Mouse (Mus musculus): ENCODE measurements around the gene Mrps5. TPM values are rescaled to one million over a fixed set of nuclear protein-coding genes. Genes with fewer than 3 reads are reported as not detected.
"Not testable (repeated sequence)": the region's sequence is repeated elsewhere in the genome, so short reads cannot be mapped to it uniquely, and the experiment has no call there.

Mrps5 gene
- polyA plus RNA-seq, 1 experiment from 2014 or later, result 70.1 TPM

DNA sequence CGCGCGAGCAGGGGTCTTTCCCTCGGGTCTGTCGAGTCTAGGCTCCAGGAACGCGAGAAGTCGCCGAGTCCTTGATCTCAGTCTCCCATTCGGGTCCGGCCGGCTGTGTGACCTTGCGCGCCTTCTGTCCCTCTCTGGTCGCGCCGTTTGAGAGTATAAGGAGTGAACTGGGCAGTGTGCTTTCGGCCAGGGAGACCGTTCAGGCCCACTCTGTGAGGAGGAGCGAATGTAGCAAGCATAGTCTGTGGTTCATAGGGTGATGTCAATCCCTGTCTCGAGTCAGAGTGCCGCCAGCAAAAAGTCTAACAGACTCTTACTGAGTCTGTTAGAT lies 457 bp downstream of the Mrps5 start:
- no peaks in the 10 kb centered on the region for H3K27me3 ChIP-seq (replicated peaks; ENCODE audit: insufficient read depth, low read length)
- no peak; the same call in 1 of the 2 replicates for ATAC-seq
- DNase-seq (ENCODE audit: low spot score), result no peak
- WGBS, result under 1% methylated on average over 22 of the region's 22 CpGs
- no peak for TF ChIP-seq EP300 (IDR thresholded peaks at IDR 0.05)
- TF ChIP-seq CTCF (IDR thresholded peaks at IDR 0.05), result no peak
- H3K36me3 ChIP-seq (ENCODE audit: insufficient read depth, low read length), result no peaks in the 10 kb centered on the region
- peak overlapping the region; percentile 67 for H3K4me2 ChIP-seq (replicated peaks; ENCODE audit: low read depth, low read length)
- H3K4me3 ChIP-seq (ENCODE audit: low read depth, low read length), result peak overlapping the region; percentile 94
- peak overlapping the region; percentile 94 for H3K9ac ChIP-seq (replicated peaks; ENCODE audit: low read depth)
- H3K9me3 ChIP-seq (ENCODE audit: low read length), result no peaks in the 10 kb centered on the region
- H3K27ac ChIP-seq (ENCODE audit: low read length), result peak overlapping the region; percentile 91
- peaks cover 10% of the 10 kb centered on the region; the same call in 1 of the 2 replicates for H3K4me1 ChIP-seq (ENCODE audit: insufficient read depth, low read depth, low read length)

DNA sequence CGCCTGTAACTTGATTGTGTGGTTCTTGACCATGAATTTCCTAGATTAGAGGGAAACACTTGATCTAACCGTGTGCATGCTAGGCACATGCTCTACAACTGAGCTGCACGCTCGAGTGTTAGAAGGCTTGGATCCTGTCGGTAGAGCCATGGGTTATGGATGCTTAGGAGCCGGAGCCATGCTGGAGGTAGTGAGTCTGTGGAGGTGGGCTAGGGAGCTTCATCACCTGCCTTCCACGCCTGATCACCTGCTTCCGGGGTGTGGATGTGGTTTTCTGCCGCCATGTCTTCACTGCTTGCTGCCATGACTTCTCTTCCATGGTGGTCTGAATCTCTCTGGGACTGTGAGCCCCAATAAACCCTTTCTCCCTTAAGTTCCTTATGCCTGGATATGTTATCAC lies 1.9 kb downstream of the Mrps5 start:
- 86% methylated on average over 9 of the region's 9 CpGs for WGBS
- H3K27ac ChIP-seq (ENCODE audit: low read length), result no peak overlapping the region
- H3K9me3 ChIP-seq (ENCODE audit: low read length), result no peaks in the 10 kb centered on the region
- H3K9ac ChIP-seq (replicated peaks; ENCODE audit: low read depth), result no peak overlapping the region
- no peaks in the 10 kb centered on the region for H3K36me3 ChIP-seq (ENCODE audit: insufficient read depth, low read length)
- H3K4me1 ChIP-seq (ENCODE audit: insufficient read depth, low read depth, low read length), result peaks cover 10% of the 10 kb centered on the region; the same call in 1 of the 2 replicates
- ATAC-seq (no peak), DNase-seq (ENCODE audit: low spot score) (no peak)
- no peak overlapping the region for H3K4me3 ChIP-seq (ENCODE audit: low read depth, low read length)
- no peaks in the 10 kb centered on the region for H3K27me3 ChIP-seq (replicated peaks; ENCODE audit: insufficient read depth, low read length)
- H3K4me2 ChIP-seq (replicated peaks; ENCODE audit: low read depth, low read length), result no peak overlapping the region
- TF ChIP-seq EP300 (IDR thresholded peaks at IDR 0.05) (no peak), CTCF (IDR thresholded peaks at IDR 0.05) (no peak)

DNA sequence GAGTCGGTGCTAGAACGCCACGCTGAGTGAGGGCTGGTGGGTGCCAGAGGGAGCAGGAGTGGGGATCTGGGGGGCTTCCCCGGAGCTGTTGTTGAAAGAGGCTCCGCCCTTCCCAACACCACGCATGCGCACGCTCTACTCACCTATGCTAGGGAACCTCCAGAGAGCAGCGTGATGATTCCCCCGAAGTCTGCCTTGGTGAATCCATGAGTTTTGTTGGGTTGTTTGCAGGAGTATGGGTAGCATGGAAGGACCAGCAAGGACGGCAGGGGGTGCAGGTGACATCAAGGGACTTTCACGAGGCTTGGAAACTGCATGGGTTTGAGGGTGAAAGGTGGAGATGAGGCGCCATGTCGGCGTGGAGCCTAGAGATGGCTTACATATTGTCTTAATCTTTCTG lies 3.2 kb downstream of the Mrps5 start:
- peaks cover 10% of the 10 kb centered on the region; the same call in 1 of the 2 replicates for H3K4me1 ChIP-seq (ENCODE audit: insufficient read depth, low read depth, low read length)
- H3K9ac ChIP-seq (replicated peaks; ENCODE audit: low read depth), result no peak overlapping the region
- TF ChIP-seq EP300 (IDR thresholded peaks at IDR 0.05), result no peak
- TF ChIP-seq CTCF (IDR thresholded peaks at IDR 0.05), result no peak
- H3K27me3 ChIP-seq (replicated peaks; ENCODE audit: insufficient read depth, low read length), result no peaks in the 10 kb centered on the region
- DNase-seq (ENCODE audit: low spot score) (no peak), ATAC-seq (no peak)
- 66% methylated on average over 15 of the region's 15 CpGs for WGBS
- no peak overlapping the region for H3K4me3 ChIP-seq (ENCODE audit: low read depth, low read length)
- H3K4me2 ChIP-seq (replicated peaks; ENCODE audit: low read depth, low read length), result no peak overlapping the region
- H3K9me3 ChIP-seq (ENCODE audit: low read length), result no peaks in the 10 kb centered on the region
- no peak overlapping the region for H3K27ac ChIP-seq (ENCODE audit: low read length)
- H3K36me3 ChIP-seq (ENCODE audit: insufficient read depth, low read length), result no peaks in the 10 kb centered on the region

DNA sequence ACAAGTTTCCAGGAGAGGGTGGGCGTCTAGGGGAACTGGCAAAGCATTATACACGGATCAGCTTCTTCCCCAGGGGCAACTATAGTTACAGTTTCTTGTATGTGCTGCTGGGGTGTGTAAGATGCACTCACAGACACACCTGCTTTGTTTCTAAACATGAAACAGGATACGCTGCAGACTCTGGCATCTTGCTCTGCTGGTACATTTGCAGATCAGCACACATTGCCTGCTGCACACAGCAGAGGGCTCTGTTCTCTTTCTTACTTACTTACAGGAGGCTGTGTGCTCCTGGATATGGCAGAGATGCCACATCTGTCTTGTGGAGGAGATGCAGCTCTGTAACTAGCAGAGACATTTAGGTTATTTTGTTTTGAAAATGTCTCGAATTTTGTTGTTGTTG lies 3.8 kb downstream of the Mrps5 start:
- H3K27ac ChIP-seq (ENCODE audit: low read length), result no peak overlapping the region
- H3K4me3 ChIP-seq (ENCODE audit: low read depth, low read length), result no peak overlapping the region
- ATAC-seq (no peak), DNase-seq (ENCODE audit: low spot score) (no peak)
- no peaks in the 10 kb centered on the region for H3K9me3 ChIP-seq (ENCODE audit: low read length)
- no peak overlapping the region for H3K9ac ChIP-seq (replicated peaks; ENCODE audit: low read depth)
- H3K4me2 ChIP-seq (replicated peaks; ENCODE audit: low read depth, low read length), result no peak overlapping the region
- no peaks in the 10 kb centered on the region for H3K27me3 ChIP-seq (replicated peaks; ENCODE audit: insufficient read depth, low read length)
- WGBS, result 73% methylated on average over 4 of the region's 4 CpGs
- TF ChIP-seq CTCF (IDR thresholded peaks at IDR 0.05) (peak; percentile 7; the same call in 1 of the 2 replicates), EP300 (IDR thresholded peaks at IDR 0.05) (no peak)
- H3K4me1 ChIP-seq (ENCODE audit: insufficient read depth, low read depth, low read length), result peaks cover 10% of the 10 kb centered on the region; the same call in 1 of the 2 replicates
- no peaks in the 10 kb centered on the region for H3K36me3 ChIP-seq (ENCODE audit: insufficient read depth, low read length)

DNA sequence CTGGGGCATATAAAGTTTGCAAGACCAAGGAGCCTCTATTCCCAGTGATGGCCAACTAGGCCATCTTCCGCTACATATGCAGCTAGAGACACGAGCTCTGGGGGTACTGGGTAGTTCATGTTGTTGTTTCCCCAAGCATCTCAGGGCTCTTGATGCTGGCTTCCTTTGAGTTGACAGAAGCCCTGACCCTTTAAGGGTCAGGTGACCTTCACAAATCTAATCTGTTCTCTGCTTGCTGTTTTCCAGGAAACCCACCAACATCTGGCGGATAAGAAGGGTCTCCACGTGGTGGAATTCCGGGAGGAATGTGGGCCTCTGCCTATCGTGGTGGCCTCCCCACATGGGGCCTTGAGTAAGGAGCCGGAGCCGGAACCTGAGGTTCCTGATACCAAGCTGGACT lies 16.4 kb downstream of the Mrps5 start:
- 84% methylated on average over 5 of the region's 8 CpGs for WGBS
- H3K27me3 ChIP-seq (replicated peaks; ENCODE audit: insufficient read depth, low read length); H3K9ac ChIP-seq (replicated peaks; ENCODE audit: low read depth); H3K4me3 ChIP-seq (ENCODE audit: low read depth, low read length); H3K4me2 ChIP-seq (replicated peaks; ENCODE audit: low read depth, low read length); H3K27ac ChIP-seq (ENCODE audit: low read length); H3K9me3 ChIP-seq (ENCODE audit: low read length); H3K4me1 ChIP-seq (ENCODE audit: insufficient read depth, low read depth, low read length); DNase-seq (ENCODE audit: low spot score); ATAC-seq: not testable (repeated sequence)
- H3K36me3 ChIP-seq (ENCODE audit: insufficient read depth, low read length), result peaks cover 27% of the 10 kb centered on the region

DNA sequence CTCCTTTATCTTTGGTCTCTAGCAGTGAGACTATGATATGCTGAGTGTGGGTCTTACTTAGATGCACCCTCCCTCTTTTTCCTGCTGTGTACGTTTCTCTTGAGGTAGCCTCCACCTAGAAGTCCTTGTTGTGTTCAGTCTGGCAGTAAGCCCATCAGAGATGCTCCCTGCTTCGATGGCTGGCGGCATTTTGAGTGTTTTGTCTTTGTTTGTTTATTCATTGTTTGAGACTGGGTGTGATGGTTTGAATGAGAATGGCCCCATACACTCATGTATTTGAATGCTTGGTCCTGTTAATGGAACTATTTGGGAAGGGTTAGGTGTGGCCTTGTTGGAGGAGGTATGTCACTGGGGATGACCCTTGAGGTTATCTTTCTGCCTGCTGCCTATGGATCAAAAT lies 18.2 kb downstream of the Mrps5 start:
- Histone ChIP-seq H3K27me3 (replicated peaks; ENCODE audit: insufficient read depth, low read length) (no peaks in the 10 kb centered on the region), H3K4me1 (ENCODE audit: insufficient read depth, low read depth, low read length) (no peaks in the 10 kb centered on the region), H3K36me3 (ENCODE audit: insufficient read depth, low read length) (peaks cover 15% of the 10 kb centered on the region), H3K4me3 (ENCODE audit: low read depth, low read length) (no peak overlapping the region), H3K27ac (ENCODE audit: low read length) (no peak overlapping the region), H3K4me2 (replicated peaks; ENCODE audit: low read depth, low read length) (no peak overlapping the region), H3K9me3 (ENCODE audit: low read length) (no peaks in the 10 kb centered on the region), H3K9ac (replicated peaks; ENCODE audit: low read depth) (no peak overlapping the region)
- no peak for ATAC-seq
- WGBS, result 81% methylated on average over 3 of the region's 3 CpGs
- no peak for DNase-seq (ENCODE audit: low spot score)
- no peak for TF ChIP-seq CTCF (IDR thresholded peaks at IDR 0.05)
- no peak for TF ChIP-seq EP300 (IDR thresholded peaks at IDR 0.05)

DNA sequence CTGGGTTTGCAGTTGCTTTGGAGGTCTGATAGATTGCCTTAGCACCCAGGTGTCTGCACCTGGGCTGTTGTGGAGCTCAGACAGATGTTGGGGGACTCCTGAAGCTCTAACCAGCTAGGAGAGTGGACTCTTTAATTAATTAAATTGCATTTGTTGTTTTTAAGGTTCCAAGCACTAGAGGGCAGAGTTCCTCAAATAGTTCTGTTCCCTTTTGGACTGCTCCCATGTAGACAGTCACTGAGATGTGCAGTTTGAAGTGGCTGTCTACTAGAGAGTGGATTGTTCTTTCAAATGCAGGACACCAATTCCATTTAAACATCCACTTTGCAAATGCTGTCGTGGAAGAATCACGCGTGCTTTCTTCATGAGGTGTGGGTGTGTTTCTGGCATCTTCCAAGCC lies 21.2 kb downstream of the Mrps5 start:
- H3K9me3 ChIP-seq (ENCODE audit: low read length), result no peaks in the 10 kb centered on the region
- 42% methylated on average over 3 of the region's 3 CpGs for WGBS
- H3K4me1 ChIP-seq (ENCODE audit: insufficient read depth, low read depth, low read length), result no peaks in the 10 kb centered on the region
- no peak overlapping the region for H3K4me3 ChIP-seq (ENCODE audit: low read depth, low read length)
- no peak overlapping the region for H3K4me2 ChIP-seq (replicated peaks; ENCODE audit: low read depth, low read length)
- no peak overlapping the region for H3K9ac ChIP-seq (replicated peaks; ENCODE audit: low read depth)
- no peak for TF ChIP-seq EP300 (IDR thresholded peaks at IDR 0.05)
- TF ChIP-seq CTCF (IDR thresholded peaks at IDR 0.05), result peak; percentile 68
- ATAC-seq (no peak), DNase-seq (ENCODE audit: low spot score) (peak; percentile 77)
- H3K27me3 ChIP-seq (replicated peaks; ENCODE audit: insufficient read depth, low read length), result no peaks in the 10 kb centered on the region
- peaks cover 5% of the 10 kb centered on the region; the same call in 1 of the 2 replicates for H3K36me3 ChIP-seq (ENCODE audit: insufficient read depth, low read length)
- H3K27ac ChIP-seq (ENCODE audit: low read length), result no peak overlapping the region
